Mouse (Mus musculus) neural tube, embryonic 15.5 days (tissue): Measurements from ENCODE around the gene Pfdn4. TPM values are rescaled to one million over a fixed set of nuclear protein-coding genes. Genes with fewer than 3 reads are reported as not detected.
"Not testable (repeated sequence)": the region's sequence is repeated elsewhere in the genome, so short reads cannot be mapped to it uniquely, and the experiment has no call there.

Experiments used
- ATAC-seq: fragments of 200-750 bp; cut with Nextera tagmentation; 2 replicates; pipeline ENCODE4 v1.8.0; 2017; ENCODE audit warnings: mild to moderate bottlenecking, moderate TSS enrichment, moderate library complexity; ENCODE audit not compliant: low FRiP score
- H3K27ac ChIP-seq: fragments of 300-500 bp; sonication (generic); replicated peaks from 2 replicates; pipeline ENCODE4 v1.5.1; 2015; ENCODE audit warnings: mild to moderate bottlenecking, inconsistent platforms
- H3K27me3 ChIP-seq: fragments of 300-500 bp; sonication (generic); replicated peaks from 2 replicates; pipeline ENCODE4 v1.6.1; 2015; ENCODE audit warnings: inconsistent platforms
- H3K36me3 ChIP-seq: fragments of 300-500 bp; sonication (generic); 2 replicates; pipeline ENCODE4 v1.6.1; 2015; ENCODE audit warnings: inconsistent platforms
- H3K4me1 ChIP-seq: fragments of 300-500 bp; sonication (generic); 2 replicates; pipeline ENCODE4 v1.6.1; 2015; ENCODE audit warnings: inconsistent platforms
- H3K4me2 ChIP-seq: fragments of 300-500 bp; sonication (generic); 2 replicates; pipeline ENCODE4 v1.6.1; 2015; ENCODE audit warnings: inconsistent platforms, mild to moderate bottlenecking, moderate library complexity
- H3K4me3 ChIP-seq: fragments of 300-500 bp; sonication (generic); replicated peaks from 2 replicates; pipeline ENCODE4 v1.5.1; 2015; ENCODE audit warnings: mild to moderate bottlenecking, inconsistent platforms
- H3K9ac ChIP-seq: fragments of 300-500 bp; sonication (generic); replicated peaks from 2 replicates; pipeline ENCODE4 v1.6.1; 2015; ENCODE audit warnings: mild to moderate bottlenecking, inconsistent platforms
- H3K9me3 ChIP-seq: fragments of 300-500 bp; sonication (generic); replicated peaks from 2 replicates; pipeline ENCODE4 v1.6.1; 2016; ENCODE audit warnings: inconsistent platforms
- WGBS: fragments of 180-500 bp; shearing (Covaris S2); methylation state at CpG from one replicate; pipeline ENCODE4 v1.1.7; 2015; ENCODE audit warnings: mixed read lengths; 5-methylcytosine and 5-hydroxymethylcytosine counted together
- polyA plus RNA-seq: library from polyadenylated mRNA; unstranded; fragments of >200 nt; fragmentation: Nextera tagmentation; extraction: Ambion mirVana; gene quantifications from 2 replicates; pipeline ENCODE4 v1.2.1, GENCODE M21; 2015

Gene Pfdn4
- polyA plus RNA-seq: 125 and 142 TPM in 2 replicates

- under 1% methylated on average over 46 of the region's 46 CpGs for WGBS
- peaks cover 64% of the 10 kb centered on the region for H3K27me3 ChIP-seq
- peak within 1 kb of the TSS; percentile 54 for H3K4me2 ChIP-seq
- 0 out of 2 replicates have a peak within 1 kb of the TSS, but pooled peaks have one; percentile 7 for H3K9ac ChIP-seq
- ATAC-seq: no peak
- H3K4me1 ChIP-seq: peaks cover 17% of the 10 kb centered on the region
- H3K36me3 ChIP-seq: no peaks in the 10 kb centered on the region
- no peak within 1 kb of the TSS for H3K27ac ChIP-seq
- H3K4me3 ChIP-seq: peak within 1 kb of the TSS; percentile 27
- no peaks in the 10 kb centered on the region for H3K9me3 ChIP-seq
Measured at GRCm38 (mm10) chr2:170496154-170496930, at the start of gene Pfdn4. Pfdn4 (plus strand) TSS chr2:170496428.

GRCm38 (mm10) chr2:170446843-170447383, 49.3 kb upstream of the Pfdn4 start:
- Histone ChIP-seq H3K4me3 (no peak overlapping the region), H3K4me2 (no peak overlapping the region), H3K27me3 (0 out of 2 replicates have a peak, but pooled peaks cover 3% of the 10 kb centered on the region), H3K27ac (peak overlapping the region; percentile 4; the same call in 1 of the 2 replicates), H3K9ac (no peak overlapping the region), H3K9me3 (no peaks in the 10 kb centered on the region), H3K36me3 (no peaks in the 10 kb centered on the region), H3K4me1 (no peaks in the 10 kb centered on the region)
- ATAC-seq: no peak
- 57% methylated on average over 5 of the region's 5 CpGs for WGBS

DNA sequence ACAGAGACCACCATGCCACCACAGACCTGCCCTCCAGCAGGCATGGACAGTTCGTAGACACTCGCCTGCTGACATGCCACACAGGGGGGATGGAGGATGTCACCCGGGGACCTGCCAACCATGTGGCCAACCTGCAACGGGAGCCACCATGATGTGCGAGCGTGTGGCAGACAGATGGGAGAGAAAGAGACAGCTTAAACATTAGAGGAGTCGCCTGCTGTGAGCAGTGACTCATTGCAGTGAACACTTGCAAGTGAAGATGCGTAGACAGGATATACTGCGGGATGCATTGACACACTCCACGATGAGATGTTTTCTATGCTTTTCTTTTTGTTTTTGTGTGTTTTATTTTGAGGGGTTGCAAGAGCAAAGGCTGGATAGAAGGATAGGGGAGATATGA, 48.6 kb upstream of the Pfdn4 start:
- Histone ChIP-seq H3K4me1 (no peaks in the 10 kb centered on the region), H3K27ac (no peak overlapping the region)
- WGBS: 53% methylated on average over 10 of the region's 10 CpGs

DNA sequence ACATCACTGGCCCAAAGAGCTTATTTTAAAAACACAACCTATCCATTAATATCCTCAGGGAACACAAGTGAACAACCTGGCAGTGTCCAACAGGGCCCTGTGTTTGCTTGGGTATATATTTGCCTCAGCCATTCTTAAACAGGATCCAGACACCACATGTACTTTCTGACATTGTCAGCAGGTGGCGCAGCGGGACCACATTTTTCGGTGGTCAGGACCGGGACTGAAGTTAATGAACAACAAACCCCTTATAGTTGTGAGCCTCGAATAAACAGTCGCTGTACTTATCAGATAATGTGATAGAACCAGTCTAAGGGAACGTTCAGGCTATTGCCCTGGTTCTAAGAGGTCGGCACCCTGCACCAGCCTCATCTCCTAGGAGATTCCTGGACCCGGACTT, 45.3 kb upstream of the Pfdn4 start:
- no peak for ATAC-seq
- no peaks in the 10 kb centered on the region for H3K9me3 ChIP-seq
- H3K36me3 ChIP-seq: no peaks in the 10 kb centered on the region
- peaks cover 3% of the 10 kb centered on the region; the same call in 1 of the 2 replicates for H3K27me3 ChIP-seq
- no peak overlapping the region for H3K4me3 ChIP-seq
- H3K9ac ChIP-seq: no peak overlapping the region
- WGBS: 10% methylated on average over 9 of the region's 9 CpGs
- H3K4me1 ChIP-seq: no peaks in the 10 kb centered on the region
- no peak overlapping the region for H3K4me2 ChIP-seq
- H3K27ac ChIP-seq: no peak overlapping the region

More for the DNA sequence above, 48.6 kb upstream of the Pfdn4 start:
- Histone ChIP-seq H3K4me3 (no peak overlapping the region), H3K27me3 (peaks cover 3% of the 10 kb centered on the region; the same call in 1 of the 2 replicates), H3K36me3 (no peaks in the 10 kb centered on the region), H3K4me2 (no peak overlapping the region), H3K9me3 (no peaks in the 10 kb centered on the region), H3K9ac (no peak overlapping the region)
- ATAC-seq: no peak

GRCm38 (mm10) chr2:170453809-170454208, 42.4 kb upstream of the Pfdn4 start:
- not testable (repeated sequence) for ATAC-seq, H3K4me2 ChIP-seq, H3K27ac ChIP-seq, H3K36me3 ChIP-seq, H3K4me3 ChIP-seq, H3K9ac ChIP-seq, H3K4me1 ChIP-seq, H3K27me3 ChIP-seq, H3K9me3 ChIP-seq
- WGBS: 67% methylated on average over 4 of the region's 4 CpGs

GRCm38 (mm10) chr2:170459183-170459582, 37.0 kb upstream of the Pfdn4 start:
- WGBS: 82% methylated on average over 10 of the region's 10 CpGs
- Histone ChIP-seq H3K4me3 (no peak overlapping the region), H3K27me3 (no peaks in the 10 kb centered on the region; the same call in 1 of the 2 replicates), H3K4me2 (no peak overlapping the region), H3K27ac (no peak overlapping the region), H3K9me3 (no peaks in the 10 kb centered on the region), H3K36me3 (no peaks in the 10 kb centered on the region), H3K9ac (no peak overlapping the region), H3K4me1 (no peaks in the 10 kb centered on the region)
- no peak for ATAC-seq

GRCm38 (mm10) chr2:170459805-170460204, 36.4 kb upstream of the Pfdn4 start:
- Histone ChIP-seq H3K27me3 (no peaks in the 10 kb centered on the region; the same call in 1 of the 2 replicates), H3K4me2 (no peak overlapping the region), H3K4me3 (no peak overlapping the region), H3K27ac (no peak overlapping the region), H3K36me3 (no peaks in the 10 kb centered on the region), H3K4me1 (no peaks in the 10 kb centered on the region), H3K9me3 (no peaks in the 10 kb centered on the region), H3K9ac (no peak overlapping the region)
- ATAC-seq: no peak
- 34% methylated on average over 9 of the region's 9 CpGs for WGBS

GRCm38 (mm10) chr2:170461652-170462051, 34.6 kb upstream of the Pfdn4 start:
- no peaks in the 10 kb centered on the region for H3K36me3 ChIP-seq
- no peak overlapping the region for H3K4me2 ChIP-seq
- no peaks in the 10 kb centered on the region for H3K27me3 ChIP-seq
- 66% methylated on average over 7 of the region's 7 CpGs for WGBS
- no peaks in the 10 kb centered on the region for H3K4me1 ChIP-seq
- H3K27ac ChIP-seq: no peak overlapping the region
- no peak overlapping the region for H3K9ac ChIP-seq
- no peak for ATAC-seq
- no peak overlapping the region for H3K4me3 ChIP-seq
- no peaks in the 10 kb centered on the region for H3K9me3 ChIP-seq

- H3K4me2 ChIP-seq: no peak overlapping the region
- no peaks in the 10 kb centered on the region for H3K9me3 ChIP-seq
- H3K4me1 ChIP-seq: peaks cover 8% of the 10 kb centered on the region
- WGBS: 31% methylated on average over 4 of the region's 4 CpGs
- ATAC-seq: no peak
- no peaks in the 10 kb centered on the region; the same call in 1 of the 2 replicates for H3K27me3 ChIP-seq
- no peak overlapping the region for H3K4me3 ChIP-seq
- H3K27ac ChIP-seq: no peak overlapping the region
- H3K36me3 ChIP-seq: no peaks in the 10 kb centered on the region
- H3K9ac ChIP-seq: no peak overlapping the region
Measured at GRCm38 (mm10) chr2:170464817-170465216, 31.4 kb upstream of the Pfdn4 start.

- Histone ChIP-seq H3K27me3 (peaks cover 7% of the 10 kb centered on the region; the same call in 1 of the 2 replicates), H3K4me3 (no peak overlapping the region), H3K27ac (no peak overlapping the region), H3K36me3 (no peaks in the 10 kb centered on the region), H3K4me2 (no peak overlapping the region), H3K4me1 (peaks cover 12% of the 10 kb centered on the region), H3K9me3 (no peaks in the 10 kb centered on the region), H3K9ac (no peak overlapping the region)
- no peak for ATAC-seq
Measured at GRCm38 (mm10) chr2:170468009-170468408, 28.2 kb upstream of the Pfdn4 start.

DNA sequence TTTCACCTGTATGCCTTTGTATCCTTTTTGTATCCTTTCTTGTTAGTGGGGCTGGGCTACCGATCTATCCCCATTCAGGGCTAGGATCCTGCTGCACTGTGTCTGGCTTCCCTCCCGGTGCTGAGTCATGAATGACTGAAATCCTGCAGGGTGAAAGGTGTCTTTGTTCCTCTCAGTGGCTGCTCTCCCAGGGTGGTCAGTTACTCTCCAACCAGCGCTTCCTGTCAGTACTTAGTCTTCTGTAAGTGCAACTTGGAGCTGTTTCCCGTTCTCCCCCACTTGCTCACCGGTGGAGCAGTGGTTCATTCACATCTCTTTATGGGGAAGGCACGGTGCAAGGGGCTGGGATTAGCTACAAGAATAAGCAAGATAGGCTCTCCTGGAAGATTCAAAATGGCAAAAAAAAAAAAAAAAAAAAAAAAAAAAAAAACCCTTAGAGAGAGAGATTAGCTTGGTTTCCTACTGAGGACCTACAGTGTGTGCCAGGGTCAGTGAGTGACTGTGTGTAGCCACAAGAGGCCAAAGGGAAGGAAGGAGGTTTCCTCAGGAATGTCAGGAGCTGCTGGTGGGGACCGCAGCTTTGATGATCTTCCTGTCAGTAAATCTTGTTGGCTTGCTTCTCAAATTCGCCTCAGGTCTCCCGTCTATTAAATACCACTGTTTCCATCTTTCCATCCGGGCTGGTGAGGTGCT, 26.5 kb upstream of the Pfdn4 start:
- Histone ChIP-seq H3K9me3 (no peaks in the 10 kb centered on the region), H3K27me3 (peaks cover 7% of the 10 kb centered on the region; the same call in 1 of the 2 replicates), H3K36me3 (no peaks in the 10 kb centered on the region), H3K27ac (no peak overlapping the region), H3K9ac (no peak overlapping the region), H3K4me1 (peaks cover 12% of the 10 kb centered on the region), H3K4me3 (no peak overlapping the region), H3K4me2 (peak overlapping the region; percentile 23; the same call in 1 of the 2 replicates)
- 17% methylated on average over 10 of the region's 10 CpGs for WGBS
- ATAC-seq: no peak
